Mouse (Mus musculus): Measurements from ENCODE around the gene Tph2.
"Not testable (repeated sequence)": the region's sequence is repeated elsewhere in the genome, so short reads cannot be mapped to it uniquely, and the experiment has no call there.

Tph2 gene

DNA sequence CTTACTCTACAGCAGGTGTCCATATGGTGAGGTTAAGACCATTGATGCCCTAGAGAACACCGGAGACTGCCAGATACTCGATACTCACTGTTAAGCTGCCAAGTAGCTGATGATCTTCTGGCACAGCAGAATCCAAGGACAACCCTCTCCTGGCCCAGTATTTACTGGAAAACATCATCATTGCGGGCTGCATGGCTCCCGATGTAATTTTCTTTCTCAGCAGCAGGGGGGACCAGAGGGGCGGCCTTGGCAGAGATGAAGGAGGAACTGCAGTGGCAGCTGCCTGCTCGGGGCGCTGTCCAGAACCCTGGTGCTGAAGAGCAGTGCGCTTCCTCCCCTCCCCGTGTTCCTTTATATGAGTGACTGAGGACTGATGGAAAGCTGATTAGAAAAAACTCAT is at the start of gene Tph2:
Tph2 (minus strand) TSS at position 326 of the 400 bp plus-strand sequence.
- CTCF ChIA-PET = no interaction called here

DNA sequence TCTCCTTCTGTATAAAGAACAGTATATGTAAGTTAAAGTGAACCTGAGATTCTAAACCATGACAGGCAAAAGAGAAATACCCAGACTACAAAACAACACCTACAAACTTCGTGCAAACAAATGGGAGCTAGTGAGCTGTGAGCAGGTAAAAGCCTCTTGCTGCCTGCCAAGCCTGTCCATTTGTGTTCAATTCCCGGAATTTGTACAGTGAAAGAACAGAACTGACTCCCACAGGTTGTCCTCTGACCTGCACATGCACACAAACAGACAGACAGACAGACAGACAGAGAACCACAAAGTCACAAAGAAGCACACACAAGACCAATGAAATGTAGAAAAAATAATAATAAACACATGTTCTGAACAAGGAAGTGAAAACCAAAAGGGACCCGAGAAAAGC is 49.0 kb upstream of the Tph2 start:
- CTCF ChIA-PET = no interaction called here

DNA sequence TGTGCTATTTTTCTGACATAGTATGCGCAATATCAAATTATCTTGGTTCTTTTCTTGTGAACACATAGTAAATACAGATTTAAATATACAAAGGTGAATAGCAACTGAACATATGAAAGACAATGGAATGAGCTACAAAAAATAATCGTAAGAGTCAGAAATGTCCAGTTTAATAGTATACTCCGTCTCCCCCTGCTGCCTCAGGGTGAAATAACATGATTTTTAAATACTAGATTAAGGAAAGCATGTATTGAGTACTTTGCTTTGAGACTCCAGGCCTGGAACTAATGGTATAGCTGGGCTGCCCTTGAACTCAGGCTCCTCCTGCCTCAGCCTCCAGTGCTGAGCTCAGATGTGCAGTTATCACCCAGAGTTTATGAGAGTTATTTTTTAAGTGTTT is 47.7 kb upstream of the Tph2 start:
- CTCF ChIA-PET = no interaction called here

DNA sequence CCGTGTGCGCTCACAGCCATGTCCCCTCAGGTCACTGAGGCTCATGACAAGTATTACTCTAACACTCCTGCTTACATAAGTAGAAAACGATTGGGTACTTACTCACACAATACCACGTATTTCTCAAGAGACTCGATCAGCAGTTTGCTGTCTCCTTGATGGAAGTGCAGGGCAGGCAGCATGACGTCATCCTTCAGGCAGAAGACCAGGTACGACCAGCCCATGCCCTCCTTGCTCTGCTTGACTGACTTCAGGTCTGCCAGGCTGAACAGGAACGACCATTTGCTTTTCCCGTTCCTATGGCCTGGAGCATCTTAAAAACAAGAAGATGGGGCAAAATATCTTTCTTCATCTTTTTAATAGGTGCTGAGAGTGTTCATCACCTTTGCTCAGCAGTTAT is 44.2 kb upstream of the Tph2 start:
- CTCF ChIA-PET = no interaction called here

DNA sequence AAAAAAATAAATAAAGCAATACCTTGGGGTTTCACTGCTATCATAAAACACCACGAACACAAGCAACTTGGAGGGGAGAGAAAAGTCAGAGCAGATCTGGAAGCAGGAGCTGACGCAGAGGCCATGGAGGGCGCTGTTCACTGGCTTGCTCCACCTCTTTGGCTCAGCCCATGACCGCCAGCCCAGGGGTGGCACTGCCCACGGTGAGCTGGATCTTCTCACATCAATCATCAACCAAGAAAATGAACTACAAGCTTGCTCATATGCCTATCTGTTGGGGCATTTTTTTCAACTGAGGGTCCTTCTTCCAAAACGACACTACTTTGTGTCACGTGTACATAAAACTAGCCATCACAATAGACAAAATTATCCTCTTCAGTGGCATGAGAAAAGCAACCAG is 41.8 kb upstream of the Tph2 start:
- CTCF ChIA-PET = no interaction called here

DNA sequence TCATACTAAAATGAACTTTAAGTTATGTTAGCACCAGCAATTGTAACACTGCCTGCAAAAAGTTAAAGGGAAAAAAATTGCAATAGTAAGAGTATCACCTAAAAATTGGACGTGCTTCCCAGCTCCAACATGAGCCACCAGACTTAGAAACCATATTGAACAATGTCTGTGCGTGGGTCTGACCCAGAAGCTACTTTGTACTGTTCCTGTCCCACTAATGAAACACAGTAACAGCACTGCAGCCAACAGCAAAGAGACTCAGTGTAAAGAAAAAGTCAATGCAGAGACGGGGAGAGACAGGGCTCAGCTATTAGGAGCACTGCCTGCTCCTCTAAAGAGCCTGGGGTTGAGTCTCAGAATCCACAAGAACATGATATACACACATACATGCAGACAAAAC is 39.0 kb upstream of the Tph2 start:
- CTCF ChIA-PET = no interaction called here

DNA sequence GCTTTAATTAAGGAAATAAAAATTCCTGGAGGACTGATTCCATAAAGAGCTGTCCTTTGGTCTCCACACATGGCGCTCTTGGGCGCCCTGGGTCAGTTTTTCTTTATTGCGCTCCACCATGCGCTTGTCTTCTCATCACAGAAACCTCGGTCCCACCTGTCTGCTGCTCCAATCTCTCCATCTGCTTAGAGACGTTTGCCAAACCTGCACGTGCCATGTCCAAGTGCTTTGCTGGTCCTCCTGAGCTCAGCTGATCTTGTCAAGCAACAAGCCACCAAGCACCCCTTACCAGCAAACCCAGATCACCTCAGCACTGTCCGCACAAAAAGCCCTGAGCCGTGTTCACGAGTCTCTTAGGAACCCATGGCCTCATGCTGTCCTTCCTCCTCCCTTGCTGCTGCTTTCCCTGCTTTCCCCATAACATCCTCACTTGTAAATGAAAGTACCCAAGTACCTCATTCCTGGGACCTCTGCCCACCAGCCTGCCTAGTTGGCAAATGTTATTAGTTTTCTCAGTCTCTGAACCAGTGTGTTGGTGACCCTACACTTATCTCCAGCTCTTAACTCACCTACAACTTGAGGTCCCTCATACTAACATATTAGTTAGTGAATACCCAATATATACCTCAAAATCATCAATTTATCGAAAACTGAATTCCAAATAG is 28.2 kb upstream of the Tph2 start:
- CTCF ChIA-PET = no interaction called here

DNA sequence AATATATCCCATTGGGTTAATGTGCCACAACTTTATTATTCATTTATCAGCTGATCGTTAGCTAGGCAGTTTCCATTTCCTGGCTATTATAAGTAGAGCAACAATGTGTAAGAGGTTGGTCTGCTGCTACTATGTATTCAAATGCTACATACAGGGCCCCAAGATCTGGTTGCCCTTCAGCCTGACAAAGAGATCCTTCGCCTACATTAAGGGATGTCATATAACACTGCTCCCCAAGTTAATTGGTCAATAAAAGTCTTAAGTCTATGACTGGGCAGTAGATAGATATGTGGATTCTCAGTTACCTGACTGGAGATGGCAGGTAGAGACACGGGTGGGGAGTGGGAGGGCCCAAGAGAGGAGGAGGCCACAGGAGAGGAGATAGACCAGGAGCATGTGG is 21.0 kb upstream of the Tph2 start:
- CTCF ChIA-PET = no interaction called here

DNA sequence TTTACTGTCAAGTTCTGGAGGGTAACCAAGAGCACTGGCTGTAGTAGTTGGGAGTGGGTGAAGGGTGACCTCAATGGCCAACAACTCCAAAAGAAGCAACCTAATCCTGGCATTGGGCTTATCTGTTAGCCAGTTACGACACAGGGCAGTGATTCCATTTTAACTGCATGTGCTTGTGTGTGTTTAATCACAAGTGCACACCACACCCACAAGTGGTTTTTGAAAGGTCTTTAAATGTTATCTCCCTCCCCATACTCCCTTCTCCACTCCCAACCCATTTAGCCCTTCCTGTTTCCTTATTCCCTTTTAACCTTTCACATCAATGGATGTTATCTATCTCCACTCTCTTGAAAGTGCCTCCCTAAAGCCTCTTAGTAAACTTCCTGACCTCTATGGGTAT is 20.5 kb upstream of the Tph2 start:
- CTCF ChIA-PET = no interaction called here

DNA sequence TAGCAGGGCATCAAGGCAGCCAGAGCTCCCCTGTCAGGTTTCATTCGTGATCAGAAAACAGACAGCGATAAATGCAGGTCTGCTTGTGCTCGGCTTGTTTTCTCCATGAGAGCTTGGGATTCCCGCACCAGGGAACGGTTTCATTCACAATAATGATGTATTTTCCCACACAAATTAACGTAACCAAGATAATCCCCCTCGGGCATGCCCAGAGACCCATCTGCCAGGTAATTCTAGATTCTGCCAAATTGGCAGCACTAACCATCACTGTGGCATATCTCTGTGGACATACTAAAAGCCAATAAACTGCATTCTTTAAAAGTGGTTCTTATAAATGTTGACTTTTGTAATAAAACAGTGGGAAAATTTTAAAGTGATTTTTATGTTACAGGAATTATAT is 6.4 kb upstream of the Tph2 start:
- CTCF ChIA-PET = no interaction called here

DNA sequence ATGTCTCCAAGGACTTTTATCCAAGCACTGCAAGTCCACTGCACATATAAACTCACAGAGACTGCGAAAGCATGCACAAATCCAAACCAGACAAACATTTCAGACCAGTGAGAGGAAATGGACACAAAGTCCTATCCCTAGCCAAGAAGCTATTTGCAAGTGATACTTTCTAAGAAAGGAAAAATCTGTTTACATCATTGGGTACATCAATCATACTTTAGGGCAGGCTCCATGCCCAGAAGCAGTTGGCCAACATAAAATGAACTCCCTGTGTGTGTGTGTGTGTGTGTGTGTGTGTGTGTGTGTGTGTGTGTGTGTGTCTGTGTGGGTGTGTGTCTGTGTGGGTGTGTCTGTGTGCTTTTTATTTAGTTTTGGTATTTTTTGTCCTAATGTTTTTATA is 2.6 kb upstream of the Tph2 start:
- CTCF ChIA-PET = no interaction called here

DNA sequence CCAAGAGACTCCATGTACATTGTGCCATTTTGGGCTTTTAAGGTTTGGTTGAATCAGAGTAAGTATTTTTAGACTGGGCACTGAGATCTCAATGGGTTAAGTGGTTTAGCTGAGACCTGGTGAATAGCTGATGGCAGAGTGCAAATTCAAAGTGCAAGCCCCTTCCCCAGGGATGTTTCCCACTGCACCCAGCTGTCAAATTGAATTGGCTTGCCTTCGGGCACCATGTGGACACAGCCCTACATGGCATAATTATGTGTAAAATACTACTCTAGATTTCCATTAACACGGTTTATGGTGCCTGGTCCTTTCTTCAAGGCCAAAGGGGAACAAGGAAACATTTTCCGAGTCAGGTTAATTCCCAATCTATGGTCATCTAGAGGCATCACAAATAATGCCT is 3.8 kb downstream of the Tph2 start:
- CTCF ChIA-PET = no interaction called here

DNA sequence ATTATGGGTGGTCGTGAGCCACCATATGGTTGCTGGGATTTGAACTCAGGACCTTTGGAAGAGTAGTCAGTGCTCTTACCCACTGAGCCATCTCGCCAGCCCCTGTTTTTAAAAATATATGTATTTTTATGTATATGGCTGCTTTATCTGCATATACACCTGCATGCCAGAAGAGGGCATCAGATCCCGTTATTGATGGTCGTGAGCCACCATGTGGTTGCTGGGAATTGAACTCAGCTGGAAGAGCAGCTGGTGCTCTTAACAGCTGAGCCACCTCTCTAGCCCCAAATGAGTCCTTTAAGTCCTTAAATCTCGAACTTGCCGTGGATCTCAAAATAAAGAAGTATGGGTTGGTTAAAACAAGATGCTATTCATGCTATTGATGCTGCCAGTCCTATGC is 6.8 kb downstream of the Tph2 start:
- CTCF ChIA-PET = not testable (repeated sequence)

DNA sequence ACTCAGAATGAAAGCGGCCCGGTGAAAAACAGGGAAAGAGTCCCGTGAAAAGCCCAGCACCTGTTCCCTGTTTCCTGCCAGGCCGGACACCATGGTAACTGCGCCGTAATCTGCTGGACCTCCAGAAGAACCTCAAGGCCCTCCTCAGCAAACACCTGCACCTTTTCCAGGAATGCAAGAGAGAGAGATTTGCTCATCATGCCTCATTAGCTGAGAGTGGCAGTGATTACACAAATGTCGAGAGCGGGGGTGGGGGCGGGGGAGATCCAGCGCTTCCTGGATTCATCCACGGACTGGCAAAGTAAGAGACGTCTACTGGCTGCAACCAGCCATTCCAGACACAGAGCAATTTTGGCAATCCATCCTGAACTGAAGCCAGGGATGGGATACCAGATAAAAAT is 9.2 kb downstream of the Tph2 start:
- CTCF ChIA-PET = no interaction called here

DNA sequence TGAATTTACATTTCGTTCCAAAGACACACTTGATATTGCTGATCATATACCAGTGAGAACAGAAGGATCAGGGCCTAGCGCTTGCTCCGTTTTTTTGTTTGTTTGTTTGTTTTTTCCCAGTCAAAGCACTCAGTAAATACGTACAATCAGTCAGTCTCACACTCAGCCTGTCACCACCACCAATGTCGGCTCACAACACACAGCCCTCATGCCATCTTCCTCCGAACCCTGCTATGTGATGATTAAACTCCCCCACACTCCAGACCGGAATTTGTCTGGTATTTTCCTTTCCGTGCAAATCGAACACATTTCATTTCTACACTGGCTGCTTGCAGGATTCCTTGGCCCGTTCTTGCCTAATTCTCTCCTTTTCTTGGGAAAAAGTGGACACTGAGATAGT is 11.5 kb downstream of the Tph2 start:
- CTCF ChIA-PET = no interaction called here

DNA sequence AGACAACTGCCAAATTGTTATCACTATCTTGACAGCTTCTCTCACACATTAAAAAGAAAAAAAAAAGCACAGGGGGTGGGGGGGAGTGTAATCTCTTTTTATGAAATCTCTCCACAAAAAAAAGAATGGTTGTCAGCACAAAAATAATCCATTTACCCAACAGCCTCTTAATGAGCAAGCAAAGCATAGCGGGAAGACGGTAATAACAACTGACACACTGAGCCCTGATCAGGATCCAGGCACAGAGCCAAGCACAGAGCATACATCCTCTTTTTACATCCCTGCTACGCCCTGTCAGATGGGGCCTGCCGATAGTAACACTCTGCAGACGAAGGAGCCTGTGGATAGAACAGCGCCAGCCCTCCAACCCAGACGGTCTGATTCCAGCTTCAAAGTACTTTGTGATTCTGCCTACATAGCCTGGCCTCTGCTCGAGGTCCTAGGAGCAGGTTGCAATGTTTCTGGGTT is 13.4 kb downstream of the Tph2 start:
- CTCF ChIA-PET = no interaction called here

DNA sequence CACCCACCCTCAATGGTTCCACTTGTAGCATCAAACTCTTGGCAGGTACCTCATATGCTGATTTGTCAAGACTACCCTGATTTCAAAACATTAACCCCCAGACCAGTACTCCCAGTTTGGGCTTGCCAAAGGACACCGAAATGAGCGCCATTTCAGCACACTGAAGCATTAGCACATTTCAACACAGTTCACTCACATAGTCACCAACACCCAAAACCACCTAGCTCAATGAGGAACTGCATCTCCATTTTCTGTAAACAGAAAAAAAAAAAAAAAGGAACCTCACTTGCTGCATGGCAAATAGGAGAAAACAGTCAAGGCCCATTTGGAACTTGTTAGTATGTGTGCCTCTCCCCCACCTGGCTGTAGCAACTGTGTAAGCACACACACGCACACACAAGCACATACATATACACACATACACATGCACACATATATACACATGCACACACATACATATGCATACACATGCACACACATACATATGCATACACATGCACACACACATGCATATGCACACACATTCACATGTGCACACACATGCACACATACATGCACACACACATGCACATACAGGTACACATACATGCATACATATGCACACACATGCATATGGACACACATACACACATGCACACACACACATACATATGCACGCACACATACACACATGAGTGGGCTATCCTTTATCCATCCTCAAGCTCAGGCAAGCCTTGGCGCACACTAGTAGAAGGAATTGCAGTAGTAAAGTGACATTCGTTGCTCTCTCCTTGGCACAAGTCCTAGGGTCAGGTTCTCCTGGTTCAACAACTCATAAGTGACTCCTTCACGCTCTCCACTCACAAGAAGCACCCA is 14.1 kb downstream of the Tph2 start:
- CTCF ChIA-PET = no interaction called here

DNA sequence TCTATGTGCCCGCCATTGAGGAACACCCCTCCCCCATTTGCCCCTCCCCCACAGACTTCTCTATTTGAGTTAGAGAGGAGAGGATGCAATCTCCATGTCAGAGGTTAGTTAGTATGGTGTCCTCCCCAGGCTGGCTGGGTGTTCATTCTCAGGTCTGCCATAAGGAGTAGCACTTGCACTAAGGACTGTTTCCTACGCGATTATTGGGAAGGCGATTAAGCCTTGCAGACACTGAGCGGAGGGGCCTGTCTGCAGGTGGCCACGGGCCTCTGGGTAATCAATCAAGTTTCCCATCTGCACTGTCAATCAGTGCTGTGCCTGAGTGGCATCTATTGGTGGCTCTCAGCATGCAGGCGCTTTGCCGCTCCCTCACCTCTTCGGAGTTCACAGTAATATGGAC is 15.4 kb downstream of the Tph2 start:
- CTCF ChIA-PET = no interaction called here

DNA sequence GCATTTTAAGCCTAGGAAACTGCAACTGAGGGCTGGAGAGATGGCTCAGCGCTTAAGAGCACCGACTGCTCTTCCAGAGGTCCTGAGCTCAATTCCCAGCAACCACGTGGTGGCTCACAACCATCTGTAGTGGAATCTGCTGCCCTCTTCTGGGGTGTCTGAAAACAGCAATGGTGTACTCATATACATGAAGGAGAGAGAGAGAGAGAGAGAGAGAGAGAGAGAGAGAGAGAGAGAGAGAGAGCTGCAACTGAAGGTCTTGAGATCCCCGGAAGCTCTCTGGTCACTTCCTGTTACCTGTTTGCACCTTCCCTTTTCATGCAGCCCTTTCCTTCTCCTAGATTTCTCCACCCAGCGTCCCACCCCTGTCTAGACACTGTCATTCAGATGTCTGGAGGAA is 24.5 kb downstream of the Tph2 start:
- CTCF ChIA-PET = no interaction called here

DNA sequence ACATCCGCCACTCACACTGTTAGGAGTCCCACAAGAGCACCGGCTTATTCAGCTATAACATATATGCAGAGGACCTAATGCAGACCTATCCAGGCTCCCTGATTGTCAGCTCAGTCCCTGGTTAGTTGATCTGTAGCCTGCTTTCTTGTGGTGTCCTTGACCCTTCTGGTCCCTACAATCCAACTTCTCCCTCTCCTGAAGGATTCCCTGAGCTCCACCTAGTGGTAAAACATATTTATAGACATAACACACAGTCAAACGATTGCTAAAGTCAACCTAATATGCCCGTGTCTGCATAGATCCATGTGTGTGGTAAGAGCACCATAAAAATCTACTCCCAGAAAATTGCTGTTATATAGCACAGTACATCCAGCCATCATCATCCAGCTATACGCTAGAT is 37.5 kb downstream of the Tph2 start:
- CTCF ChIA-PET = no interaction called here

DNA sequence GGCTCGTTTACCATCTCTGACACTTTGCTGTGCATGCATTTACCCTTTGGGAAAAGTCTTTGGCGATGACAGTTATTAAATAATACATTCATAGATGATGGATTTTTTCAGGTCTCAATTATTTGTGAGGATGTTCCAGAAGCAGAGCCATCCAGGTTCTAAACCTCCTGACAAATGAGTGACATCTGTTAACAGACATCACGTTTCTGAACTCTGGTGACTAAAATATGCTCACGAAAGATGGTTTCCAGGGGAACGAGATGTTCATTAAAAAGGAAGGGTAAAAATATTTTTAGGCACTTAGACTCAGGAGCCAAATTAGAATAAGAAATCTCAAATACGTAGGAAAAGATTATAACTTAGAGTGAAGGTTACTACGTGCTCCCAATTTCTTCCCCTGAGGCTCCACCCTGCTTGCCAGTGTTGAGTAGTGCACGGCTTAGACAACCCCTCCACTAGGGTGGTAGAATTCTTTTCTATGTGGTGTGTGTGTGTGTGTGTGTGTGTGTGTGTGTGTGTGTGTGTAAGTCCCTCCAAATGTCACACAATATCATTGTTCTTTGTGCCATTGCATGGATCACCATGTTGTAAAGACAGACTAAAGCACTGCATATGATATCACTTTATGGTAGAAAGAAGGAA is 38.4 kb downstream of the Tph2 start:
- CTCF ChIA-PET = no interaction called here

DNA sequence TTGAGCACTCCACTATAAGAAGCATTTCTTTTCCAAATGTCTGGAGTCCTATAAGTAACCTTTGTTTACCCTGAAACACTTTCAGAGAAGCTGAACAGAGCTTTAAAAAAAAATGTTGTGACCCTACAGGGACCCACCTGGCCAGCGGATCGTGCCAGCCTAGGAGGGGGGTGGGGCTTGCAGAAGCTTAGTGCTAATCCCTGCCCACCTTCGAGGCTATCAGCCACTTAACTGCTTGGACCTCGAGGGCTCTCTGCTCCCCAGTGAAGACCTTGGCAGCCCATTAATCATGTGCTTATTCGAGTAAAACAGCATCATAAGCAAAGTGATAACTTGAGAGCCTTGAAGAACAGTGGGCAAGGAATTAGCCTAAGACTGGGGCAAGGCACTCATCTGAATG is 40.3 kb downstream of the Tph2 start:
- CTCF ChIA-PET = interaction anchor here (0.6 kb wide), 1 partner anchor 41 kb away, joined by 4 read pairs; no protein-coding TSS in a partner anchor

DNA sequence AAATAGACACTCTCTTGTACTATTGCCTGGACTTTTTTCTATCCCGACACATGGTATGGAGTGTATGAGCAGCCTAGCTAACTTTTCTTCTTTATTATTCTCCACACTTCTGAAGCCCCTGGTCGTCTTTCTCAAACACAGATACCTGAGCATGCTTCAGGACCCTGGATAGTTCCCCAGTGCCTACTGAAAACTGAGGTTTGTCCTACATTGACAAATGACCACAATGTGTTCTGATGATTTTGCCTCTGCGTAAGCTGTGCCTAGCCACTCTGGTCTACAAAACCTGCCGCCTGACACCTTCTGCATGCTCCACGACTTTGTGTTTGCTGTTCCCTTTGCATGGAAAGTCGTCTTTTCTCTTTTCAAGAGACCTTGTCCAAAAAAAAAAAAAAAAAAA is 41.2 kb downstream of the Tph2 start:
- CTCF ChIA-PET = interaction anchor here (0.6 kb wide), 1 partner anchor 42 kb away, joined by 4 read pairs; no protein-coding TSS in a partner anchor

All from spleen, embryonic (tissue).